Mouse (Mus musculus): ENCODE measurements around the gene Slc25a28.
A peak's percentile ranks its signal among the peaks of the same experiment; 100 is the strongest.

Gene Slc25a28

DNA sequence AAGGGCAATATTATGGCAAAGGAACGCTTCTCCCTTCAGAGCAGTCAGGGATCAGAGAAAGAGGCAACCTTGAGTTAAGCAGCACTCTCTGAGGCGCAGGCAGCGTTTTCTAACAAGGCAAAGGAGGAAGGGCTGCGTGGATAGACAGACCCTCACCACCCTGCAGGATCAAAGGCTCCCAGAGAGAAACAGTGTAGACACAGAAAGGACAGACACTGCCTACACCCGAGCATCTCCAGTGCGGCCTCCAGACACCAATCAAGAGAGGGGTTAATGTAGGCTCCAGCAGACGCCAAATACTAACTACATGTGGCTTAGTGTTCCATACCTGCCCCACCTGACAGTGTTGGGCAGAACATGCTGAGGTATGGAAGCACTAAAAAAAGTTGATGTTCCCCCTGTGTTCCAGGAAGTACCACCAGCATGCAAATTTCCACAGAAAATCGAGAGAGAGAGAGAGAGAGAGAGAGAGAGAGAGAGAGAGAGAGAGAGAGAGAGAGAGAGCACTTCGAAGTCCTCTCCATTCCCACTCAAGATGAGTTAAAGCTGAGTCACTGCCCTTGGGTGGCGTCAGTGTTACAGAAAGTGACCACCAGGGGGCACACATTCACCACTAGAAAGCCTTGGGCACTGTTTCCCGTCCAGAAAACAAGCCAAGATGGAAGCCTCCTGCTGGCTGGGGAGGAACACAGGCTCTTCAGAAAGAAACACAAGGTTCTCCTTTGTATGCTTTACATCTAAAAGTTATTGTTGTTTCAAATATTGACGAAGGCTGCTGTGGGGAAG is 44.0 kb downstream of the Slc25a28 start:
- peak; percentile 80 for DNase-seq

- DNase-seq = no peak
Observed at GRCm38 (mm10) chr19:43629088-43629487, 45.6 kb downstream of the Slc25a28 start.

GRCm38 (mm10) chr19:43627345-43627744 is 47.3 kb downstream of the Slc25a28 start:
- DNase-seq = no peak

DNA sequence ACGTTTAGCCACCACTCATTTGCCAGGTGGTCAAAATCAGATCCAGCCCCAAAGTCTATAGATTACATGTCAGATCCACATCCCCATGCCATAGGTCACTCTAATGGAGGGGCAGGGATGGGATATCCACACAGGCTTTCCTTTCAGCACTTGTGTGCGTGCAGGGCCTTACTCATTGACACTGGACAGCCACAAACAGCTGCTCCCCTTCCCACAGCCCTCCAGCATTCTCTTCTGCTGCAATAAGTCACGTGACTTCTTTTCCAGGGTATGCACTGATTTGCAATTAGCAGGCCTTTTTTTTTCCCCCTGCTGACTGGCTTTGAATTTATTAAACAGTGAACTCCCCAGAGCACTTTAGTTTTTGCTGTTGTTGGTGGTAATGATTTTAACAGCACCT is 48.5 kb downstream of the Slc25a28 start:
- no peak for DNase-seq

DNA sequence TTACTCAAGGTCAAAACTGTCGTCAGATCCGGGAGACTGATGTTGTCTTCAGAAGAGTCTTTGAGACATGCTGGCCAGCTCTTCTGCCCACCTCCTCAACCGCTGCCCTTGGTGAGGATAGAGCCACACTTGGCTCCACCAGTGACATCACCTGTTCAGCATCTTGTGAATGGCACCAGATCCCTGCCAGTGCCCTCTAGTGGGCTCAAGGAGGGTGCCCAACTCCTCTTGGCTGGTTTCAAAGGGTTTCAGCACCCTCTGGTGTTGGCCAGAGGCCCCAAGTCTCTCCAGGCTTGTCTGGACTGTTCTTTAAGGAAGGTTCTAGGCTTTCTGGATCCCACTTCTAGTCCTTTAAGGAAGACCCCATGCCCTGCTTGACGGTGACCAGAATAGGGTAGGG is 50.8 kb downstream of the Slc25a28 start:
- DNase-seq = peak; percentile 65

DNA sequence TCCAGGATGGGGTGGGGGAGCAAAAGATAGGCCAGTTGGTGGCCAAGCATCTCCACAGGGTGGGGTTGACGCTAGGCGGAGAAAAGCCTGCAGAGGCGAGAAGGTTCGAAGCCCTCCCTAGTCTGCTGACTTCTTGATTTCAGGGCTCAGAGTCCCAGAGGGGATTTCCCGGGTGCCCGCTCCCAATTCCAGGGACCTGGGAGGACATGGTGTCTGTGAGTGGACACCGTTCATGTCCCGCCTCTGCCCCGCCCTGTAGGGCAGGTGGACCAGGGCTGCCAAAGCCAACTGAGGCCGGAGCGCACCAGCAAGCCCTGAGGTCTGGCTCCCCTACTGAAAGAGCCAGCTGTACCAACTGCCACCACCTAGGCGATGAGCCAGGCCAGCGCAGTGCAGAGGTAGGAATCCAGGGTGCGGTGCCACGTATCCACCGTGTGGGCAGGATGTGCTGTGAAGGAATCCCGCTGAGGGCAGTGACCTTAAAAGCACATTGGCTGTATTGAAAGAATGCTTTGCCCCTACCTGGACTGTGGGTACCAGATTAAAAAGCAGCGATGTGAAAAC is 54.7 kb downstream of the Slc25a28 start:
- no peak for DNase-seq

GRCm38 (mm10) chr19:43618505-43619030 is 56.1 kb downstream of the Slc25a28 start:
- DNase-seq = no peak

GRCm38 (mm10) chr19:43617761-43618349 is 56.8 kb downstream of the Slc25a28 start:
- DNase-seq = no peak

DNA sequence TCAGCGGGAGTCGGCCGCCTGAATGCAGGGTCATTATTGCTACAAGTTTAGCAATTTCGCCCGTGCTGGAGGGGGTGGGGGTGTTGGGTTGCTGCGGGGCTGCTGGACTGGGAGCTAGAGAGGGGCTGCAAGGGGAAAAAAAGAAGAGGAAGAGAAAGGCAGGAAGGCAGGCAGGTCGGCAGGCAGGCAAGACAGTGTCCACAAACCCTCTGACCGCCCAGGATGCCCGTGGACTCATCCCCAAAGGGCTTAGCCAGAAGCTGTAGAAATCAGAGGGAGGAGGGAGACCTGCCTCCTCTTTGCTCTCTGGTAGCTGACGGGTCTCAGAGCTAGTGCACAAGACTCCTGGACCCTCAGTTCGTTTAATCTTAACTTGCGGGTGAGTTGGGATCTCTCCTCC is 57.8 kb downstream of the Slc25a28 start:
- no peak for DNase-seq

- no peak for DNase-seq
Observed at GRCm38 (mm10) chr19:43616415-43616861, 58.2 kb downstream of the Slc25a28 start.

- no peak for DNase-seq
Observed at GRCm38 (mm10) chr19:43615571-43616414, 58.9 kb downstream of the Slc25a28 start.

DNA sequence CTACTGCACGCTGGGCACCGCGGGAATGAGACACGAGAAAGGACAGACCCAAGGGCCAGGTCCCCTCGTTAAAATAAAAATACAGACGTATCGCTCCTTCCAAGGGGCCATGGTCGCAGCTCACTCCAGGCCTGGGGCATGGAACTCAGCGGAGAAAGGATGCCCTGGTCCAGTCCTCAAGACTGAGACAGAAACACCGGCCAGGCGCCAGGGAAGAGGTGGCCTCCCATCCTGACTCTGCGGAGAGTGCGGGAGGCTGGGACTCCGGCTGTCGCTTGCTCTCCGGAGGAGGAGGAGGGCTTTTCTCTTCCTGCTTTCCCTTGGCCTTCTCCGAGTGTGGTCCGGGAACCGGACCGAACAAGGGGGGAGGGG is 59.6 kb downstream of the Slc25a28 start:
- no peak for DNase-seq

DNA sequence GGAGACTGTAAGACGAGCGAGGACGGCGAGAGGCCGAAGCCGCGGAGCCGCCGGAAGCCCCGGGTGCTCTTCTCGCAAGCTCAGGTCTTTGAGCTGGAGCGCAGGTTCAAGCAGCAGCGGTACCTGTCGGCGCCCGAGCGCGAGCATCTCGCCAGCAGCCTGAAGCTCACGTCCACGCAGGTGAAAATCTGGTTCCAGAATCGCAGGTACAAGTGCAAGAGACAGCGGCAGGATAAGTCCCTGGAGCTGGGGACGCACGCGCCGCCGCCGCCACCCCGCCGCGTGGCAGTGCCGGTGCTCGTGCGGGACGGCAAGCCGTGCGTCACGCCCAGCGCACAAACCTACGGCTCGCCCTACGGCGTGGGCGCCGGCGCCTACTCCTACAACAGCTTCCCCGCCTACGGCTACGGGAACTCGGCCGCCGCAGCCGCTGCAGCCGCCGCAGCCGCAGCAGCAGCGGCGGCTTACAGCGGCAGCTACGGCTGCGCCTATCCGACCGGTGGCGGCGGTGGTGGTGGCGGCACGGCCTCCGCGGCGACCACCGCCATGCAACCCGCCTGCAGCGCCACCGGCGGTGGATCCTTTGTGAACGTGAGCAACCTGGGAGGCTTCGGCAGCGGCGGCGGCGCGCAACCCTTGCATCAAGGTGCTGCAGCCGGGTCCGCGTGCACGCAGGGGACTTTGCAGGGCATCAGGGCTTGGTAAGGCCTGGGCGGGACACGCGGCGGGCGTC is 60.2 kb downstream of the Slc25a28 start:
- peak; percentile 49 for DNase-seq
